Mouse (Mus musculus): ENCODE measurements around the gene Alox8. TPM values are rescaled to one million over a fixed set of nuclear protein-coding genes. Genes with fewer than 3 reads are reported as not detected.

Gene Alox8
- polyA plus RNA-seq, 1 experiment = not detected

GRCm38 (mm10) chr11:69211431-69211830 lies 13.8 kb upstream of the Alox8 start:
- Histone ChIP-seq H3K79me2 (ENCODE audit: control insufficient read depth, insufficient read depth) (no peaks in the 10 kb centered on the region), H3K27me3 (ENCODE audit: control insufficient read depth, insufficient read depth, insufficient read length) (peaks cover 33% of the 10 kb centered on the region), H3K4me3 (no peak overlapping the region), H3K36me3 (ENCODE audit: control insufficient read depth, insufficient read depth) (no peaks in the 10 kb centered on the region), H3K4me2 (ENCODE audit: low read depth) (no peak overlapping the region), H3ac (ENCODE audit: control insufficient read depth, insufficient read length) (no peak overlapping the region)
- TF ChIP-seq POLR2A (IDR thresholded peaks at IDR 0.05; ENCODE audit: insufficient read length, low read depth) = no peak
- no peak for TF ChIP-seq MYOD1 (IDR thresholded peaks at IDR 0.05; ENCODE audit: control insufficient read depth in 1 of 3, insufficient read length in 2 of 3, low read depth in 2 of 3)
- no peak for TF ChIP-seq USF1 (IDR thresholded peaks at IDR 0.05; ENCODE audit: low read depth)
- TF ChIP-seq TCF3 (IDR thresholded peaks at IDR 0.05; ENCODE audit: insufficient read length, low read depth) = no peak
- no peak for TF ChIP-seq TCF12 (IDR thresholded peaks at IDR 0.05; ENCODE audit: insufficient read depth, poor library complexity, severe bottlenecking)
- TF ChIP-seq SRF (IDR thresholded peaks at IDR 0.05; ENCODE audit: control insufficient read depth, insufficient read length, low read depth) = no peak
- no peak for TF ChIP-seq REST (IDR thresholded peaks at IDR 0.05; ENCODE audit: insufficient read depth, insufficient read length)
- no peak for TF ChIP-seq E2F4 (IDR thresholded peaks at IDR 0.05; ENCODE audit: insufficient read depth)
- TF ChIP-seq CEBPB (IDR thresholded peaks at IDR 0.05; ENCODE audit: insufficient read depth, poor library complexity, severe bottlenecking) = no peak
- no peak for TF ChIP-seq MYOG (IDR thresholded peaks at IDR 0.05; ENCODE audit: control insufficient read depth in 1 of 3, insufficient read depth in 1 of 3, insufficient read length in 2 of 3, low read depth in 2 of 3)
- no peak for TF ChIP-seq POLR2AphosphoS2 (IDR thresholded peaks at IDR 0.05; ENCODE audit: insufficient read length, low read depth)
- TF ChIP-seq MAX (IDR thresholded peaks at IDR 0.05; ENCODE audit: low read depth) = no peak

- Histone ChIP-seq H3ac (ENCODE audit: control insufficient read depth, insufficient read length) (no peak overlapping the region), H3K36me3 (ENCODE audit: control insufficient read depth, insufficient read depth) (no peaks in the 10 kb centered on the region), H3K4me2 (ENCODE audit: low read depth) (no peak overlapping the region), H3K4me3 (no peak overlapping the region), H3K79me2 (ENCODE audit: control insufficient read depth, insufficient read depth) (no peaks in the 10 kb centered on the region), H3K27me3 (ENCODE audit: control insufficient read depth, insufficient read depth, insufficient read length) (peaks cover 80% of the 10 kb centered on the region)
- TF ChIP-seq E2F4 (IDR thresholded peaks at IDR 0.05; ENCODE audit: insufficient read depth) = no peak
- no peak for TF ChIP-seq TCF3 (IDR thresholded peaks at IDR 0.05; ENCODE audit: insufficient read length, low read depth)
Observed at GRCm38 (mm10) chr11:69202469-69203230, 5.0 kb upstream of the Alox8 start.

GRCm38 (mm10) chr11:69200231-69200630 lies 2.6 kb upstream of the Alox8 start:
- Histone ChIP-seq H3K27me3 (ENCODE audit: control insufficient read depth, insufficient read depth, insufficient read length) (peaks cover 73% of the 10 kb centered on the region), H3K4me2 (ENCODE audit: low read depth) (no peak overlapping the region), H3K36me3 (ENCODE audit: control insufficient read depth, insufficient read depth) (no peaks in the 10 kb centered on the region), H3ac (ENCODE audit: control insufficient read depth, insufficient read length) (no peak overlapping the region), H3K79me2 (ENCODE audit: control insufficient read depth, insufficient read depth) (no peaks in the 10 kb centered on the region), H3K4me3 (no peak overlapping the region)
- no peak for TF ChIP-seq MYOD1 (IDR thresholded peaks at IDR 0.05; ENCODE audit: control insufficient read depth in 1 of 3, insufficient read length in 2 of 3, low read depth in 2 of 3)
- no peak for TF ChIP-seq POLR2AphosphoS2 (IDR thresholded peaks at IDR 0.05; ENCODE audit: insufficient read length, low read depth)
- no peak for TF ChIP-seq MAX (IDR thresholded peaks at IDR 0.05; ENCODE audit: low read depth)
- no peak for TF ChIP-seq CEBPB (IDR thresholded peaks at IDR 0.05; ENCODE audit: insufficient read depth, poor library complexity, severe bottlenecking)
- no peak for TF ChIP-seq SRF (IDR thresholded peaks at IDR 0.05; ENCODE audit: control insufficient read depth, insufficient read length, low read depth)
- no peak for TF ChIP-seq TCF3 (IDR thresholded peaks at IDR 0.05; ENCODE audit: insufficient read length, low read depth)
- TF ChIP-seq REST (IDR thresholded peaks at IDR 0.05; ENCODE audit: insufficient read depth, insufficient read length) = no peak
- TF ChIP-seq E2F4 (IDR thresholded peaks at IDR 0.05; ENCODE audit: insufficient read depth) = no peak
- no peak for TF ChIP-seq POLR2A (IDR thresholded peaks at IDR 0.05; ENCODE audit: insufficient read length, low read depth)
- TF ChIP-seq MYOG (IDR thresholded peaks at IDR 0.05; ENCODE audit: control insufficient read depth in 1 of 3, insufficient read depth in 1 of 3, insufficient read length in 2 of 3, low read depth in 2 of 3) = no peak

GRCm38 (mm10) chr11:69199251-69199650 lies 1.6 kb upstream of the Alox8 start:
- H3K27me3 ChIP-seq (ENCODE audit: control insufficient read depth, insufficient read depth, insufficient read length) = peaks cover 65% of the 10 kb centered on the region
- no peaks in the 10 kb centered on the region for H3K36me3 ChIP-seq (ENCODE audit: control insufficient read depth, insufficient read depth)
- no peak overlapping the region for H3ac ChIP-seq (ENCODE audit: control insufficient read depth, insufficient read length)
- no peak overlapping the region for H3K4me3 ChIP-seq
- H3K4me2 ChIP-seq (ENCODE audit: low read depth) = no peak overlapping the region
- H3K79me2 ChIP-seq (ENCODE audit: control insufficient read depth, insufficient read depth) = no peaks in the 10 kb centered on the region
- TF ChIP-seq USF1 (IDR thresholded peaks at IDR 0.05; ENCODE audit: low read depth) (no peak), REST (IDR thresholded peaks at IDR 0.05; ENCODE audit: insufficient read depth, insufficient read length) (no peak), POLR2AphosphoS2 (IDR thresholded peaks at IDR 0.05; ENCODE audit: insufficient read length, low read depth) (no peak), POLR2A (IDR thresholded peaks at IDR 0.05; ENCODE audit: insufficient read length, low read depth) (no peak), SRF (IDR thresholded peaks at IDR 0.05; ENCODE audit: control insufficient read depth, insufficient read length, low read depth) (no peak), TCF3 (IDR thresholded peaks at IDR 0.05; ENCODE audit: insufficient read length, low read depth) (no peak), TCF12 (IDR thresholded peaks at IDR 0.05; ENCODE audit: insufficient read depth, poor library complexity, severe bottlenecking) (no peak), MYOD1 (IDR thresholded peaks at IDR 0.05; ENCODE audit: control insufficient read depth in 1 of 3, insufficient read length in 2 of 3, low read depth in 2 of 3) (no peak), MAX (IDR thresholded peaks at IDR 0.05; ENCODE audit: low read depth) (no peak), MYOG (IDR thresholded peaks at IDR 0.05; ENCODE audit: control insufficient read depth in 1 of 3, insufficient read depth in 1 of 3, insufficient read length in 2 of 3, low read depth in 2 of 3) (no peak), CEBPB (IDR thresholded peaks at IDR 0.05; ENCODE audit: insufficient read depth, poor library complexity, severe bottlenecking) (no peak), E2F4 (IDR thresholded peaks at IDR 0.05; ENCODE audit: insufficient read depth) (no peak)

- Histone ChIP-seq H3K79me2 (ENCODE audit: control insufficient read depth, insufficient read depth) (no peaks in the 10 kb centered on the region), H3K4me2 (ENCODE audit: low read depth) (no peak overlapping the region), H3K27me3 (ENCODE audit: control insufficient read depth, insufficient read depth, insufficient read length) (peaks cover 46% of the 10 kb centered on the region), H3K36me3 (ENCODE audit: control insufficient read depth, insufficient read depth) (no peaks in the 10 kb centered on the region), H3K4me3 (no peak overlapping the region), H3ac (ENCODE audit: control insufficient read depth, insufficient read length) (no peak overlapping the region)
- TF ChIP-seq MYOD1 (IDR thresholded peaks at IDR 0.05; ENCODE audit: control insufficient read depth in 1 of 3, insufficient read length in 2 of 3, low read depth in 2 of 3) = no peak
- no peak for TF ChIP-seq E2F4 (IDR thresholded peaks at IDR 0.05; ENCODE audit: insufficient read depth)
- no peak for TF ChIP-seq SRF (IDR thresholded peaks at IDR 0.05; ENCODE audit: control insufficient read depth, insufficient read length, low read depth)
- TF ChIP-seq USF1 (IDR thresholded peaks at IDR 0.05; ENCODE audit: low read depth) = no peak
- TF ChIP-seq TCF12 (IDR thresholded peaks at IDR 0.05; ENCODE audit: insufficient read depth, poor library complexity, severe bottlenecking) = no peak
- no peak for TF ChIP-seq TCF3 (IDR thresholded peaks at IDR 0.05; ENCODE audit: insufficient read length, low read depth)
- TF ChIP-seq MYOG (IDR thresholded peaks at IDR 0.05; ENCODE audit: control insufficient read depth in 1 of 3, insufficient read depth in 1 of 3, insufficient read length in 2 of 3, low read depth in 2 of 3) = no peak
- TF ChIP-seq CEBPB (IDR thresholded peaks at IDR 0.05; ENCODE audit: insufficient read depth, poor library complexity, severe bottlenecking) = no peak
- TF ChIP-seq REST (IDR thresholded peaks at IDR 0.05; ENCODE audit: insufficient read depth, insufficient read length) = no peak
- TF ChIP-seq MAX (IDR thresholded peaks at IDR 0.05; ENCODE audit: low read depth) = no peak
- TF ChIP-seq POLR2AphosphoS2 (IDR thresholded peaks at IDR 0.05; ENCODE audit: insufficient read length, low read depth) = no peak
- TF ChIP-seq POLR2A (IDR thresholded peaks at IDR 0.05; ENCODE audit: insufficient read length, low read depth) = no peak
Observed at GRCm38 (mm10) chr11:69197194-69197593, 449 bp downstream of the Alox8 start.

All from myocyte (in vitro differentiated cells).